Mouse (Mus musculus) urinary bladder, adult 2 months (tissue): Measurements from ENCODE around the gene Calcb. TPM values are rescaled to one million over a fixed set of nuclear protein-coding genes. Genes with fewer than 3 reads are reported as not detected.

Experiments used
- DNase-seq: peaks from one replicate; pipeline ENCODE4 v3.0.0; 2022; ENCODE audit warnings: low spot score
- polyA plus RNA-seq: library from polyadenylated mRNA; depleted of rRNA; stranded (reverse); fragments of >200 nt; gene quantifications from 2 replicates; pipeline ENCODE4 v1.2.3, GENCODE M21; 2012; rRNA removed

Calcb gene
- polyA plus RNA-seq, 1 experiment: 0.45 TPM

DNA sequence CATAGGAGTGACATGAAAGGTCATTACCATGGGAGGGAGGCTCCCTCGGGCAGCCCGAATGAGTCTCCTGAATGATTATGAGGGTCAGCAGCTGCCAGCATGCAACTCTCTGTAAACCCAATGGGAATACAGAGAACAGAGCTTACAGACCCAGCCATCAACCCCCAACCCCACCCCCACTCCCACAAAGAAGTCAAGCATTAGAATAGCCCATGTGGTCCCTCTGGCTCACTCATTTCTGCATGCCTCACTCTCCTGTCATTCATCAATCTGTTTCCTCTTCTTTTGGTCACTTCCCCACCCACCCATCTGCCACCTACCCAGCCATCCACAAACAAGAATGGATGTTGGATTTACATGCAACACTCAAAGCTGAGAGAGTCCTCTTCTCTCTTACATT is 35.0 kb downstream of the Calcb start:
- DNase-seq: no peak

DNA sequence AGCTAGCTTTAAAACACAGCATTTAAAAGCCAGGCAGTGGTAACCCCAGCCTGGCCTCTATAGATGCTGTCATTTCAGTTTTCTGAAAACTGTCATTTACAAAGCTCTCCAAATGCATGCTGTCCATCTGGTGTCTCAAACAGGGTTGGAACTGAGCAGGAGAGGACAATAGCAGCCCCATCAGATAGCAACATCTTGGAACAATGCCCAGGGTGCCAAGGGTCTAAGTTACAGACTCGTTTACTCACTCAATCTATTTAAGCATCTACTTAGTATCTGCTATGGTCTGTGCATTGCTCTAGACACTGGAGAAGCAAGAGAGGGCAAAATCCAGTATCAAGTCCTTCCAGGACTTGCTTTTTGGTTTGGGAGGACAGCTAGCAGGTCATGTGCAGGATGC is 35.8 kb downstream of the Calcb start:
- DNase-seq: no peak

DNA sequence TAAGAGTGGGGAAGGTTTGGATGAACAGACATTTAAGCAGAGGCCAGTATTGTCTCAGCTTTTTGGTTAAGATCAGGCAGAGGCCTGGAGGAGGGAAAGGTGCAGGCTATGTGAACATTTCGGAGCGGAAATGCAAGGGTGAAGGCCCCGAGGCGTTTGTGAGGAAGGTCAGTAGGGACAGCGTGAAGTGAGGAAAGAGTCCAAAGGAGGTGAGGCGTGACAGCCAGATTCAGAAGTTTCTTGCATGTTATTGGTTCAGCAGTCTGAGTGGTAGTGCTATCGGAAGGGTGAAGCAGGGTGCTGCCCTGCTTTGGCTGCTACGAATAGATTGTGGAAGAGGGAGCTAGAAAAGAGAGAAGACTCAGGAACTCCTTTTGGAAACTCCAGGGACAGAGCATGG is 36.2 kb downstream of the Calcb start:
- no peak for DNase-seq

DNA sequence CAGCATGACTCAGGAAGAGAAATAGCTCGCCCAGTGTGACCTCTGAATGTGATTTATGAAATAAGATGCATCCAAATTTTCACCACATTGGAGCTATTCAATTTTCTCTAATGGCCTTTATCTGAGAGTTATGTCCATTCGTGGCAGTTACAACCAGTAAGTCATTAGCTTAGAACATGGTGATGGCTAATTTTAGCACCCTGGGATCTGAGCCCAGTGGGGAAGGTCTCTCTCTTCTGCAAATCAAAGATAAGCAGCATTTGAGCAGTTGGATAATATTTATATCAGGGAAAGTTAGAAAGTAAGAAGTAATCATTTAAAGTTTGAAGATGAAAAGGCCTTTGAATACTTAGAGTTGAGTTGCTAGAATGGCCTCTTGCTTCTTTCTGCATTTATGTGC is 44.2 kb downstream of the Calcb start:
- DNase-seq: no peak

DNA sequence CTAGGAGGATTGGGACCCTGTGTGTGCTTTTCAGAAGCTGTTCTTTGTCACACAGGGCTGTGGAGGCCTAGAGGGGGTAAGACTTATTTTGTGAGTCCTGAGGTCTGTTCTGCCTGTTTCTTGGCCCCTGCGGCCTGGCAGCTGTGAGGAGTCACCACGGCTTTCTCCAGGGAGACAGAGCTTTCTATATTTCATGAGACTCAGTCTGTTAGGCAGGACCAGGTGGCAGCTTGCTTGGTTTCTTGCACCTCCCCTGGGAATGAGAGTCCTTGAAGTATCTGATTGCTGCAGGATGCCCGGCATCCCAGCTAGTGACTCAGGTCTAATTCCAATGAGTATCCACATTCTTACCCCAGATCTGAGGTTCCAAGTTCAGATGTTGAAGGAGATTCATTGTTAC is 46.8 kb downstream of the Calcb start:
- DNase-seq: no peak

DNA sequence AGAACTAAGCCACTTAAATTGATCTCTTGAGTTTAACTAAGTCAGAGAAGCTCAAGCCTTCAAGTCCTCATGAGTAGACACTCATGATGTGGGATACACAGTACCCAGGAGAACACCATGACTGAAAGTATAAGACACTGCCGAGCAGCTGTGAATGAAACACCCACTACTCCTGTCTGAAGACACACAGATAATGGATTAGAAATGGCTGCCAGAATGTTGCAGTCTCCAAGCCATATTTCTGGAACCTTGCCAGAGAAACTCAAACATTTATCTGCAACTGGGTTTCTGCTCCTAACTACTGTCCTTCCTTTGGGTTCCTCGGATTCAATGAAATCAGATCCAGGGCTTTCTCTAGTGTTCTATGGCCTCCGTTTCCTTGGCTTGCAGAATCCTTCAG is 48.1 kb downstream of the Calcb start:
- DNase-seq: no peak

DNA sequence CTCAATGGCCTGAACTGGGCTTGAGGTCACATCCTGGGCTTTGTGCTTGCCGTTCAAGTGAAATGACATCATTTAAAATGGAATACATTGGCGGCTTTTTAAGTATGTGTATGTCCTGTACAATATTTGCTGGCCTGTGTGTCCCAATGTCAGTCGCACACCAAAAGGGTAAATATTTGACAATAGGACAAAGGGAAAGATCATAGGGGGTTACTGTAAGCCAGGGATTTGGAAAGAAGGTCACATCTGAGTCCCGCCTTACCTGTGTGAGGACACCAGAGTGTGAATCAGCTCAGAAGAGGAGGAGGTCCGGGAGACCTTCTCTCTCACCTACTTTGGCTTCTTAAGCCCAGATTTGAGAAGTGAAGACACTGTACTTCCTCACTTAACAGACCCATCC is 50.1 kb downstream of the Calcb start:
- DNase-seq: no peak

DNA sequence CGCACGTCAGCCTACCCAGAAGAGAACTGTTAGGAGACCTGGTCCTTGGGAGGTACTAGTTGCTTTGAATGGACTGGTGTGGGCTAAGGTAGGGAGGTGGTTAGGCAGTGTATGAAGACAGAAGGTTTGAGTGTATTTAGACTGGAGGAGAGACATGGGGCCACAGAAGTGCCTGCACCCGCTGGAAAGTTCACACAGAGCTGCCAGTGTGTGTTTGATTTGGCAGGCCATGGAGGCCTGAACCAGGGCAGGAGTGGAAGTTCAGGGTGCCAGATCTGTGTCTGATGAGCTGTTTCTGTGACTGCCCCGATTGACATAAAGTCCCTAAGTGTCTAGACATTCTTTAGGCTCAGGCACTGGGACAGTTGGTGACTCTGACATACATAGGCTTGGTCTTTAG is 50.6 kb downstream of the Calcb start:
- no peak for DNase-seq

DNA sequence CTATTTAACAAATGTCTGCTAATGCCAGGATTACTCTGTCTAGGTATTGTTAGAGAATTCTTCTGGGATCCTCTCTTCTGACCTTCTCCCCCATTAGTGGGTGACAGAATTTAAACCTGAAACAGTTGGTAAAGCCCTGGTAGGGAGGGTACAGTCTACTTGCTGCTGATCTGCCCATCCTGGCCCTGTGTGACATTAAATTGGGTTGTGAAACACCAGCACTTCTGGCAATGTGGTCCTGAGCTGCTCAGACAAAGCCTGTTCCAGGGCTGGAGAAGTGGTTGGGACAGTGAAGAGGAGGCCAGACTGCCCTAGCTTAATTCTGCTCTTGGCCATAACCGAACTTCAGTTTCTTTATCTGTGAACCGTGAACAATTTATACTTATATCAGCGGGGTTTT is 52.1 kb downstream of the Calcb start:
- no peak for DNase-seq

DNA sequence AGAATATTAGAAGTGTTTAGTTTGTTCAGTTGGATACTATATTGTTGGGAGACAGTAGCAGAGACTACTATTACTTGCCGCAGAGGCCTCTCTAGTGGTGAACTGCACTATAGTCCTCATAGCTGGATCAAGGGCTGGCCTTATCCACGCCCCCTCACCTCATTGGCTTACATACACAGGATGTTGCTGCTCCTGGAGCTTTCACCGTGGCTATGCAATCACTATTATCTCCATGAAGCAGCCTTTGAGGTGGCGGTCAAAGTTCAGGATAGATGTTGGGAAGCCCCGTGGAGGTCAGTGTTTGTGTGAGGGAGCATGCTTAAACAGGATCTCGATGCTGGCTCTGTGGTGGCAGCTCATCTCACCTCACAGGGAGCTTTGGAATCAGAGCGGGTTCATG is 53.4 kb downstream of the Calcb start:
- DNase-seq: no peak

Other genes starting within 250 kb of the Calcb start
- 1.5 and 1.7 TPM in 2 replicates for gene Cyp2r1, start 155.7 kb upstream of the Calcb start, polyA plus RNA-seq
- gene Calca, start 82.3 kb upstream of the Calcb start, polyA plus RNA-seq: 0.35 and 0.69 TPM in 2 replicates
- gene Insc, start 25.1 kb downstream of the Calcb start, polyA plus RNA-seq: 5.6 and 9.5 TPM in 2 replicates